Mouse (Mus musculus) heart, postnatal 0 days (tissue): Measurements from ENCODE around the gene Slc48a1.

Experiments
- CTCF ChIP-seq: IDR thresholded peaks from 2 replicates; pipeline ENCODE4 v1.5.1; 2016; ENCODE audit warnings: antibody characterized with exemption, control low read depth, low read depth
- EP300 ChIP-seq: IDR thresholded peaks from 2 replicates; pipeline ENCODE4 v1.6.1; 2016; ENCODE audit warnings: antibody characterized with exemption, low read depth

- TF ChIP-seq CTCF (no peak), EP300 (no peak)
Observed at GRCm38 (mm10) chr15:97770280-97770679, 8.0 kb upstream of the Slc48a1 start.
